Mouse (Mus musculus): ENCODE measurements around the gene Bcl7a. TPM values are rescaled to one million over a fixed set of nuclear protein-coding genes. Genes with fewer than 3 reads are reported as not detected.
A peak's percentile ranks its signal among the peaks of the same experiment; 100 is the strongest.

Bcl7a gene
- total RNA-seq, 1 experiment from 2014 or later: 16.3 TPM

DNA sequence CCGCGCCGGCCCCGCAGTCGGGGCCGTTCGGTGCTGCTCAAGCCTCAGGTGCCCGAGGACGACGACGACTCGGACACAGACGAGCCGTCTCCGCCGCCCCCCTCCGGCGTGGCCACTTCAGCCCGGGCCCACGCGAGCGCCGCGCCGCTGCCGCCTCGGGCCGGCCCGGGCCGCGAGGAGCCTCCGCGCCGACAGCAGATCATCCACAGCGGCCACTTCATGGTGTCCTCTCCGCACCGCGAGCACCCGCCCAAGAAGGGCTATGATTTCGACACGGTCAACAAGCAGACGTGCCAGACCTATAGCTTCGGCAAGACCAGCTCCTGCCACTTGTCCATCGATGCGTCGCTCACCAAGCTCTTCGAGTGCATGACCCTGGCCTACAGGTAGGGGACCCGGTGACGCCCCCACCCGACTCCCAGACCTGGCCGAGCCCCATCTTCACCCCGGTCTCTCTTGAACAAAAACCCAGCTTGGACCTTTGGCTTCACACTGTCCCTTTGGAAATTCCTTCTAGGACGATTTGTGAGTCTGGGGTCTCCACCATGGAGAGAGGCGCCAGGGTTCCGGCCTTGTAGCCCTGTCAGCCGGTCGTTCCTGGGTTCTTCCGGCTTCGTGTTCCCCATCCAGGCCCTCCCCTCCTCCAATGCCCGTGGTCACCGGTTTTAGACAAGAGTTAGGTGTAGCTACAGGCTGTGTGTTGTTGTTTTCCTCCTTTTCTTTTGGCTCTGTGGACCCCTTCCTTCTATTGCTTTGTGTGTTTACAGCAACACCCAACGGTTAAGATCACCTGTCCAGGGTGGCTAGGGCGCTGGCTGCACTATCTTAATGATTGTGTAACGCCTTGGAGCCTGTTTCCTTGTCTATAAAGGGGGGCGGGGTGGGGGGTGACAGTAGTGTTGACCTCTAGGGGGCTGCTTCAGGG, 51.6 kb downstream of the Bcl7a start:
- ATAC-seq (replicated peaks in 1 of 2; ENCODE audit: insufficient read depth in 1 of 2, low FRiP score in 2 of 2, low TSS enrichment in 1 of 2, low read depth in 1 of 2, poor library complexity in 2 of 2, severe bottlenecking in 2 of 2): 0 out of 4 replicates have a peak, but pooled peaks of 1 of the 2 experiments have one; percentile 16

DNA sequence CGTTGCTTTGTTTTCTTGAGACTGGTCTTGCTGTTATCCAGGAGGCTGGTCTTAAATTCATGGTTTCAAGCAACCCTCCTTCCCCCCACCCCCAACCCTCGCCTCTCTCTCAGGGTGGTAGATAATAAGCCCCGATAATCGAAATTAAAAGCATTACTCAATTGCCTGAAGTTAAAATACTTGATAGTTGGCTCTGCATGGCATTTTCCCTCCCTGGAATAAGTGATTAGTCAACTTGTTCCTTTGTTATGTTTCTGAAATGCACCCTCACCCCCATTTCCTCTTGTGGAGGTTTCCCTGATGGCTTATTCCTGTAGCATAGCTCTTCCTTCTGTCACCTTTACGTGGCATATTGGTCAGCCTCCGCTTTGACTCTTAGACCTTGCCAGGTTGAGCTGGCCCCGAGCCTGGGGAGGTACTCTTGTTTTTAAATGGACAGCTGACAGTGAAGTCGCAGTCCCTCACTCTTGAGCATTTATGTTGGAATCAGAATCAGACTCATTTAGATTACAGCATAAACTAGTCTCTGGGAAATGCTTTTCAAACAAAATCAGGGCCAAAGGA, 53.3 kb downstream of the Bcl7a start:
- ATAC-seq (replicated peaks in 1 of 2; ENCODE audit: insufficient read depth in 1 of 2, low FRiP score in 2 of 2, low TSS enrichment in 1 of 2, low read depth in 1 of 2, poor library complexity in 2 of 2, severe bottlenecking in 2 of 2): no peak

DNA sequence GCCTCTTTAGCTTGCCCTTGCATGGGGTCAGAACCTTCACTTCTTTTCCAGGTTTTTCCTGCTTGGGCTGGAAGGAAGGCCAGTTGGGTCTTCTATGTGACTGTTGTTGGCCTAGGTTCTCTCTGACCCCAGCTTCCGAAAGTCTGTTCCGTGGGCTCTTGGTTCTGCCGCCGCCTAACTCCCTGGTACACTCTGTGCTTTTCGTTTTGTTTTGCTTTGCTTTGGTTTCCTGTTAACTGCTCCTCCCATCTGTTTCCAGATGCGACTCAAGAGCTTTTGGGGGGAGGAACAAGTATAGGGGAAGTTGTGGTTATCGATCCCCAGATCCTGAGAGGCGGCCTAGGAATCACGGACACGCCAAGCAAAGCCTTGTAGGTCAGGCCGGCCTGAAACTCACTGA, 54.2 kb downstream of the Bcl7a start:
- 0 out of 4 replicates have a peak, but pooled peaks of 1 of the 2 experiments have one; percentile 10 for ATAC-seq (replicated peaks in 1 of 2; ENCODE audit: insufficient read depth in 1 of 2, low FRiP score in 2 of 2, low TSS enrichment in 1 of 2, low read depth in 1 of 2, poor library complexity in 2 of 2, severe bottlenecking in 2 of 2)

DNA sequence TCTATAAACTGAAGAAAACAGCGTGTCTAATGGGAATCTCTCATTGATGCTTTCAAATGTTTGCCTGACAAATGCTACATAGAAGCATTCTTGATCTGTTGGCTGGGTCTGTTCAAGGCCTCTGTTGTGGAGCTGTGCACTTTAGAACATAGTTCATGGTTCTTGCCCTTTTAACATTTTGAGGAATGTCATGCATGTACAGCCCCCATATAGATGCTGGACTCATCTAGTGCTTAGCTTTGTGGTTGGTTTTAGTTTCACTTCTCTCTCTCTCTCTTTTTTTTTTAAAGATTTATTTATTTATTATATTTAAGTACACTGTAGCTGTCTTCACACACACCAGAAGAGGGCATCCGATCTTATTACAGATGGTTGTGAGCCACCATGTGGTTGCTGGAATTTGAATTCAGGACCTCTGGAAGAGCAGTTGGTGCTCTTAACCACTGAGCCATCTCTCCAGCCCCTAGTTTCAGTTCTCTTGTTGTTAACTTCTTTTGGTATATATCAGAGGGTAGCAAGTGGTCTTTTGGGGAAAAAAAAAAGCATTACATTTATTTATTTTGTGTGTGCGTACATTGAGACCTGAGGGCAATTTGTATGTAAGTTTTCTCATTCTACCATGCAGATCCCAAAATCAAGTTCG, 55.3 kb downstream of the Bcl7a start:
- ATAC-seq (replicated peaks in 1 of 2; ENCODE audit: insufficient read depth in 1 of 2, low FRiP score in 2 of 2, low TSS enrichment in 1 of 2, low read depth in 1 of 2, poor library complexity in 2 of 2, severe bottlenecking in 2 of 2): no peak

DNA sequence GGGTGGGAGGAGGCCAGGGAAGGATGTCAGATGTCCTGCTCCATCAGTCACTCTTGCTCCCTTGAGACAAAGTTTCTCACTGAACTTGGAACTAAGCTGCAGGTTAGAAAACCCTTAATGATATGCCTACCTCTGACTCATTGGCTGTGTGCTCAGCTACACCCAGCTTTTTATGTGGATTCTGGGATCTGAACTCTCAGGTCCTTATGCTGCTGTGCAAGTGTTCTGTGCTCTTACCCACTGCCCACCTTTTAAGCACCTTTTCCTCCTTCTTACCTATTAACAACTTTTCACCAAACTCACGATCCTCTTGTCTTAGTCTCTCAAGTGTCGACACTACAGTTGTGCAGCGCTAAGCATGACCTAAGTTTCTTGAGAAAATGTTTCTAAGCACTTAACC, 60.8 kb downstream of the Bcl7a start:
- ATAC-seq (replicated peaks in 1 of 2; ENCODE audit: insufficient read depth in 1 of 2, low FRiP score in 2 of 2, low TSS enrichment in 1 of 2, low read depth in 1 of 2, poor library complexity in 2 of 2, severe bottlenecking in 2 of 2): no peak

DNA sequence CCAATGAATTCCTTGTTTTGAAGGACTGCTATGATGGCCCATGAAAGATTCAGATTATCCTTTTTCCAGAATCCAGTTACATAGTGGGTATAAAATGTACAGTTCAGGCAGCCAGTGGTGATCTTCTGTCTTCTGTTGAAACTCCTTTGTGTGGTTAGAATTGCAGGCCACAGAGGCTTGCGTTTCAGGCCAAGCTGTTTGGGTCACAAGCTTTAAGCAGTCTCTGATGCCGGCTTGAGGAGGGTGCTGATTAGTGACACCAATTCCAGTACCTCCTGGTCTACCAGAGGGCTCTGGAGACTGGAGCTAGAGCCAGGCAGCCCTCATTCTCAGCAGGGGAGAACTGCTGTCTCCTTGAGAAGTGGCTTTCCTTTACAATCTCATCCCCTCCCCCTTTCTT, 63.3 kb downstream of the Bcl7a start:
- peak in 1 of 2 experiments; percentile 25; a peak in 1 of 4 replicates for ATAC-seq (replicated peaks in 1 of 2; ENCODE audit: insufficient read depth in 1 of 2, low FRiP score in 2 of 2, low TSS enrichment in 1 of 2, low read depth in 1 of 2, poor library complexity in 2 of 2, severe bottlenecking in 2 of 2)

DNA sequence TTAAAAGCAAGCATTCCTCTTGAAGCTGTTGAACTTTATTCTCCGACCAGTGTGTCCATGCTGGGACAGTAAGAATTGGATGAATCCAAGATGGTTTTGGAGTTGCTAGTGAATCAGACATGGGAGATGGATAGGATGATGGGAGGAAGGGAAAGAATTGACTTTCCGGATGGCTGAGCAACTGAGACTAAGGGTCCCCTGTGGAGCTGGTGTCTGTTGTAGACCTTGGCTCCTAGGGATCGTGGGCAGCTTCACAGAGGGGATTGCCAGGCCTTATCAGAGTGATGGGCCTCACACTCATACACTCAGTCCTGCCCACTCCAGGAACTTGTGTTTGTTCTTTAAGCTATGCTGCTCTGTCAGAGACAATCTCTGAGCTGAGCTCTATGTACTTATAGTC, 64.5 kb downstream of the Bcl7a start:
- ATAC-seq (replicated peaks in 1 of 2; ENCODE audit: insufficient read depth in 1 of 2, low FRiP score in 2 of 2, low TSS enrichment in 1 of 2, low read depth in 1 of 2, poor library complexity in 2 of 2, severe bottlenecking in 2 of 2): no peak

DNA sequence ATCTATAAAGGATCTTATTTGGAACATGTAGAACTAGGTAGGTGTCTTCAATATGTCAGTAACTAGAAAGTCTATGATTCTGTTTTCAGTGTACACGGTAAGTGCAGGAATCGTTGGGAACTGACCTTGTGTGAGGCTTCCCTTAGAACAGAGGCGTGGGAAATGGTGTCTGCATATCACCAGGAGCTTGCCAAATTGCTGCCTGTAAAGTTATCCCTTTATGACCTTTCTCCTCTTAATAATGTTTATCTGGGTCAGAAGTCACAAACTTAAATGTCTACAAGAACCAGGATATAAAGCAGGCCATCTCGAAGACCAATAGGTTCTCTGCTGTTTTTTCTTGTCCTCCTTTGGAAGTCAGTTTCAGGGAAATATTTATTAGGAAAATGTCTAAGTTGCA, 68.6 kb downstream of the Bcl7a start:
- ATAC-seq (replicated peaks in 1 of 2; ENCODE audit: insufficient read depth in 1 of 2, low FRiP score in 2 of 2, low TSS enrichment in 1 of 2, low read depth in 1 of 2, poor library complexity in 2 of 2, severe bottlenecking in 2 of 2): no peak

DNA sequence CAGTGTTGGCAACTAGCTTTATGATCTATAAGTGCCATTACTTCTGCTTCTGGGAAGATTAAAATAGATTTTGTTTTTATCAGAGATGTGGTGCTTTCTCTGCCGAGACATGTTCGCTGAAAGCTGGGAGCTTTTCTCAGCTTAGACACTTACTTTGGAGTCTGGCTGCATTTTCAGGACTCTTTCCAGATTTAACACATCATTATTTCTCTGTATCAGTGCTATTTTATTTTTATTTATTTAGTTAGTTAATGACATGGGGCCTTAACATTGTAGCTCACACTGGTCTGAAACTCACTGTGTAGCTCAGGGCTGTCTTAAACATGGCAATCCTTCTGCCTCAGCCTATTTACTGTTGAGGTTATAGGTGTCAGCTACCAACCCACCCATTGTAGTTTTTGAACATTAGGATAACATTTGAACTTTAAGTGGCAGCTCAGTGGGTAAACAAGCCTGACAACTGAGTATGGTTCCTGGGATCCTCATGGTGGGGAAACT, 70.3 kb downstream of the Bcl7a start:
- no peak for ATAC-seq (replicated peaks in 1 of 2; ENCODE audit: insufficient read depth in 1 of 2, low FRiP score in 2 of 2, low TSS enrichment in 1 of 2, low read depth in 1 of 2, poor library complexity in 2 of 2, severe bottlenecking in 2 of 2)

DNA sequence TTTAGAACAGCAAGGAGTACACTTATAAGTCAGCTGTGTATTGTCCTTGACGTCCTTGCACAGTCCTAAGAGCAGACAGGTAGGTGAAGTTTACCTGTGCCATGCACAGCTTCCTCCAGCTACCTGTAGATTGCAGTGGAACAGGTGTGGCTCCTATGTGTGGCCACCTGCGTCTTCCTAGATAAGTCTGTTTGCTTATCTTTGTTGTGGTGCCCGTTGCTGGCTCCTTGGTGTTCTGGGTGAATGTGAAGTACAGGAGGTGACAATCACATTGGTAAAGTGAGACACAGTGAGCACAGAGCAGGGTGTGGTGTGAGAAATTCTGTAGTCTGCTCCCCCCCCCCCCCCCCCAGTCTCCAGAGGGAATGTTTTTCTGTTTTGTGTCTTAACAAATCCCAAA, 72.5 kb downstream of the Bcl7a start:
- no peak for ATAC-seq (replicated peaks in 1 of 2; ENCODE audit: insufficient read depth in 1 of 2, low FRiP score in 2 of 2, low TSS enrichment in 1 of 2, low read depth in 1 of 2, poor library complexity in 2 of 2, severe bottlenecking in 2 of 2)

DNA sequence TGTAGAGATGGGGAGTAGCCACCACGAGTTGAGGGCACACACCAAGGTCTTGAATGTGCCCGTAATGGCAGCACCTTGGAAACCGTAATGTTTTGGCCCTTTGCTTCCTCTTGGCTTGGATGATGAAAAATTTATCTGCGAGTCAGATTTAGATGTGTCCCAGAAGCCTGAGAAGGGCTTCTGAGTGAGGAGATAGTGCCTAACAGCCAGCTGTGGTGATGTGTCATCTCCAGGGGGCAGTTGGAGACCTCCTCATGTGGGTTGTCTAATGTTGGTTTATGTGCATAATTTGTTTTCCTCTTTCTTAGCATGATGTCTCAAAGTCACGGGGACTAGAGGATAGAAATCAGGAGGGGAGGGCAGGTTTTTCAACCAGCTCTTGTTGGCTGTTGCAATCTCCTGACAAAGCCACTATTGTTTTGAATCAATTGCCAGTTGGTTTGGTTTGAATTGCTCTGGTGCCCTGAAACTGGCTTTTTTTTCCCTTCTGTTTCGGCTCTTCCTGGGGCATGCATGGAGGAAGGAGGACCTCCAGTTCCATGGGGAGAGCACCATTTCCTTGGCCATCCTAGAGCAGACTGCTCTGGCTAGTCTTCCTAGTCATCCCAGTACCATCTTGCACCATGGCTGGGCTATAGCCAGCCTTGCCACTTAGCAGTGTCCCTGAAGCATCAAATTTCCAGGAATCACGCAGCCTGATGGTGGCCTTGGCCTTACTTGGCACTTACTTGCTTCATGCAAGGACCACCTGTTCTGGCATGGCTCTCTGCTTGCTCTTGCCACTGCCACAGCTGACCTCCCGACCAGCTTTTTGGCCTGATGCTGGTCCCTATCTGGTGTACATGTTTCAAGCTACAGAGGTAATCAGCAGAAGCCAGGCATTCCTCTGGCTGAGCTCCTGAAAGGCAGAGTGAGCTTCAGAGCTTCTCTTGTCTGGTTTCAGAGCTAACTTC, 73.2 kb downstream of the Bcl7a start:
- ATAC-seq (replicated peaks in 1 of 2; ENCODE audit: insufficient read depth in 1 of 2, low FRiP score in 2 of 2, low TSS enrichment in 1 of 2, low read depth in 1 of 2, poor library complexity in 2 of 2, severe bottlenecking in 2 of 2): no peak

DNA sequence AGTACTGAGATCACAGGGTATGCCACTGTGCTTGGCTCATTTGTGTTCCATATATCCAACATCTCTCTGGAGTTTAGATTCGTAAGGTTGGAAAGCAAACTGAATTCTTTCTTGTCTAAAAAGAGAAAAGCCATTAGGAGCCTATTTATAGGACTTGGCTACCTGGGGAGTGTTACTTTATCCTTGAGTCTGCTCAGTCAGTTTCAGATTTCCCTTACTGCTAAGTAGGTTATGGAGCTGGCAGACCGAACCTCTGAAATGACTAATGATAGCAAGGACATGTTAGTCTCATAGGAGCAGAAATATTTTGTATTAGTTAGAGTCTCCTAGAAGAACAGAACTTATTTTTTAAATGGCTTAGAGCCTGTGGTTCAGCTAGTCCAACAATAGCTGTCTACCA, 80.3 kb downstream of the Bcl7a start:
- no peak for ATAC-seq (replicated peaks in 1 of 2; ENCODE audit: insufficient read depth in 1 of 2, low FRiP score in 2 of 2, low TSS enrichment in 1 of 2, low read depth in 1 of 2, poor library complexity in 2 of 2, severe bottlenecking in 2 of 2)

Other genes starting within 250 kb of the Bcl7a start
- 7.1 and 12.3 TPM in 2 replicates for gene Rhof, start 211.1 kb upstream of the Bcl7a start, total RNA-seq (2017)
- gene Setd1b, start 201.6 kb upstream of the Bcl7a start, total RNA-seq (2017): 2.3 and 2.8 TPM in 2 replicates
- gene Psmd9, start 174.4 kb upstream of the Bcl7a start, total RNA-seq (2017): 20.9 and 21.0 TPM in 2 replicates
- gene Hpd, start 161.1 kb upstream of the Bcl7a start, total RNA-seq (2017): not detected in 2 replicates
- gene Wdr66, start 91.7 kb upstream of the Bcl7a start, total RNA-seq (2017): 0.19 TPM in 1 of 2 replicates, not detected in the other
- gene Mlxip, start 51.0 kb downstream of the Bcl7a start, total RNA-seq (2017): 16.0 and 25.1 TPM in 2 replicates
- gene Lrrc43, start 145.5 kb downstream of the Bcl7a start, total RNA-seq (2017): not detected in 2 replicates
- not detected in 2 replicates for gene Il31, start 145.7 kb downstream of the Bcl7a start, total RNA-seq (2017)
- 0.25 TPM in 1 of 2 replicates, not detected in the other for gene B3gnt4, start 166.6 kb downstream of the Bcl7a start, total RNA-seq (2017)
- gene Diablo, start 180.3 kb downstream of the Bcl7a start, total RNA-seq (2017): 58.4 and 69.0 TPM in 2 replicates
- gene Gm49027, start 181.7 kb downstream of the Bcl7a start, total RNA-seq (2017): not detected in 2 replicates
- 19.9 and 21.8 TPM in 2 replicates for gene Vps33a, start 229.2 kb downstream of the Bcl7a start, total RNA-seq (2017)